Mouse (Mus musculus) small intestine, adult 2 months (tissue): ENCODE measurements around the gene Atf3.

ENCODE experiments used
- CTCF ChIP-seq: fragments of 200-500 bp; IDR thresholded peaks from 2 replicates; pipeline ENCODE4 v1.5.1; 2012; ENCODE audit warnings: low read depth, mild to moderate bottlenecking, control low read depth, inconsistent platforms, low read length, moderate library complexity, mixed read lengths; ENCODE audit not compliant: insufficient replicate concordance, insufficient read length; ENCODE audit errors: extremely low read depth
- POLR2A ChIP-seq: fragments of 200-500 bp; IDR thresholded peaks from 2 replicates; pipeline ENCODE4 v1.6.1; 2012; ENCODE audit warnings: low read depth, mild to moderate bottlenecking, control low read depth, inconsistent platforms, low read length, moderate library complexity

GRCm38 (mm10) chr1:191261861-191262260 is 44.0 kb upstream of the Atf3 start:
- no peak for TF ChIP-seq CTCF
- TF ChIP-seq POLR2A, result no peak
